Mouse (Mus musculus): ENCODE measurements at regions not wholly inside any gene's neighbourhood (a gene's known extent, or its start where the extent isn't known, plus 50 kb on each side); places are given as distances from the start of the nearest gene placed in this dataset.

- Histone ChIP-seq H3K9ac (no peak overlapping the region), H3K27me3 (no peaks in the 10 kb centered on the region), H3K4me2 (no peak overlapping the region), H3K4me3 (no peak overlapping the region), H3K27ac (replicated peaks) (no peak overlapping the region), H3K9me3 (no peaks in the 10 kb centered on the region), H3K4me1 (replicated peaks) (no peaks in the 10 kb centered on the region), H3K36me3 (no peaks in the 10 kb centered on the region)
- WGBS, result 93% methylated on average over 5 of the region's 5 CpGs
- no peak for ATAC-seq (ENCODE audit: low FRiP score, low read depth)
Measured at GRCm38 (mm10) chr12:71623271-71623670, 207.6 kb upstream of the Daam1 start.

GRCm38 (mm10) chr12:71624076-71624475, 206.8 kb upstream of the Daam1 start:
- Histone ChIP-seq H3K36me3 (no peaks in the 10 kb centered on the region), H3K4me1 (replicated peaks) (peaks cover 7% of the 10 kb centered on the region; the same call in 1 of the 2 replicates), H3K4me2 (no peak overlapping the region), H3K9ac (no peak overlapping the region), H3K27me3 (no peaks in the 10 kb centered on the region), H3K27ac (replicated peaks) (no peak overlapping the region), H3K4me3 (no peak overlapping the region), H3K9me3 (no peaks in the 10 kb centered on the region)
- ATAC-seq (ENCODE audit: low FRiP score, low read depth), result no peak
- 82% methylated on average over 8 of the region's 8 CpGs for WGBS

- no peak overlapping the region for H3K9ac ChIP-seq
- H3K27ac ChIP-seq (replicated peaks), result no peak overlapping the region
- no peaks in the 10 kb centered on the region for H3K9me3 ChIP-seq
- no peaks in the 10 kb centered on the region for H3K27me3 ChIP-seq
- peaks cover 10% of the 10 kb centered on the region; the same call in 1 of the 2 replicates for H3K4me1 ChIP-seq (replicated peaks)
- H3K4me3 ChIP-seq, result no peak overlapping the region
- no peaks in the 10 kb centered on the region for H3K36me3 ChIP-seq
- ATAC-seq (ENCODE audit: low FRiP score, low read depth), result no peak
- H3K4me2 ChIP-seq, result no peak overlapping the region
- WGBS, result 24% methylated on average over 6 of the region's 6 CpGs
Measured at GRCm38 (mm10) chr12:71624676-71625075, 206.2 kb upstream of the Daam1 start.

- 61% methylated on average over 4 of the region's 4 CpGs for WGBS
- Histone ChIP-seq H3K4me2 (no peak overlapping the region), H3K9ac (no peak overlapping the region), H3K27ac (replicated peaks) (no peak overlapping the region), H3K9me3 (no peaks in the 10 kb centered on the region), H3K36me3 (no peaks in the 10 kb centered on the region), H3K27me3 (no peaks in the 10 kb centered on the region), H3K4me1 (replicated peaks) (peaks cover 10% of the 10 kb centered on the region; the same call in 1 of the 2 replicates), H3K4me3 (no peak overlapping the region)
- ATAC-seq (ENCODE audit: low FRiP score, low read depth), result no peak
Measured at GRCm38 (mm10) chr12:71625115-71625514, 205.8 kb upstream of the Daam1 start.

- Histone ChIP-seq H3K4me3 (no peak overlapping the region), H3K4me2 (no peak overlapping the region), H3K27me3 (no peaks in the 10 kb centered on the region), H3K27ac (replicated peaks) (no peak overlapping the region), H3K9ac (no peak overlapping the region), H3K36me3 (no peaks in the 10 kb centered on the region), H3K9me3 (no peaks in the 10 kb centered on the region), H3K4me1 (replicated peaks) (peaks cover 10% of the 10 kb centered on the region; the same call in 1 of the 2 replicates)
- 85% methylated on average over 4 of the region's 4 CpGs for WGBS
- ATAC-seq (ENCODE audit: low FRiP score, low read depth), result no peak
Measured at GRCm38 (mm10) chr12:71626801-71627200, 204.1 kb upstream of the Daam1 start.

GRCm38 (mm10) chr12:71627421-71628339, 203.2 kb upstream of the Daam1 start:
- Histone ChIP-seq H3K4me3 (no peak overlapping the region), H3K36me3 (no peaks in the 10 kb centered on the region), H3K27ac (replicated peaks) (no peak overlapping the region), H3K9ac (no peak overlapping the region), H3K4me1 (replicated peaks) (peaks cover 10% of the 10 kb centered on the region; the same call in 1 of the 2 replicates), H3K9me3 (no peaks in the 10 kb centered on the region), H3K27me3 (no peaks in the 10 kb centered on the region), H3K4me2 (no peak overlapping the region)
- ATAC-seq (ENCODE audit: low FRiP score, low read depth), result no peak; the same call in 1 of the 2 replicates
- WGBS, result 58% methylated on average over 17 of the region's 17 CpGs

- Histone ChIP-seq H3K4me1 (replicated peaks) (peaks cover 10% of the 10 kb centered on the region; the same call in 1 of the 2 replicates), H3K9me3 (no peaks in the 10 kb centered on the region), H3K36me3 (no peaks in the 10 kb centered on the region), H3K9ac (no peak overlapping the region), H3K27ac (replicated peaks) (no peak overlapping the region), H3K4me3 (no peak overlapping the region), H3K27me3 (no peaks in the 10 kb centered on the region), H3K4me2 (no peak overlapping the region)
- ATAC-seq (ENCODE audit: low FRiP score, low read depth), result no peak
- 50% methylated on average over 5 of the region's 5 CpGs for WGBS
Measured at GRCm38 (mm10) chr12:71628340-71628738, 202.5 kb upstream of the Daam1 start.

- Histone ChIP-seq H3K27me3 (no peaks in the 10 kb centered on the region), H3K4me3 (no peak overlapping the region), H3K27ac (replicated peaks) (no peak overlapping the region), H3K4me2 (no peak overlapping the region), H3K36me3 (no peaks in the 10 kb centered on the region), H3K9me3 (no peaks in the 10 kb centered on the region), H3K9ac (no peak overlapping the region), H3K4me1 (replicated peaks) (peaks cover 10% of the 10 kb centered on the region; the same call in 1 of the 2 replicates)
- ATAC-seq (ENCODE audit: low FRiP score, low read depth), result no peak
- WGBS, result 87% methylated on average over 10 of the region's 10 CpGs
Measured at GRCm38 (mm10) chr12:71628796-71629195, 202.1 kb upstream of the Daam1 start.

- peaks cover 10% of the 10 kb centered on the region; the same call in 1 of the 2 replicates for H3K4me1 ChIP-seq (replicated peaks)
- no peaks in the 10 kb centered on the region for H3K27me3 ChIP-seq
- no peak overlapping the region for H3K27ac ChIP-seq (replicated peaks)
- no peaks in the 10 kb centered on the region for H3K36me3 ChIP-seq
- H3K9me3 ChIP-seq, result no peaks in the 10 kb centered on the region
- H3K9ac ChIP-seq, result no peak overlapping the region
- H3K4me3 ChIP-seq, result no peak overlapping the region
- no peak overlapping the region for H3K4me2 ChIP-seq
- no peak for ATAC-seq (ENCODE audit: low FRiP score, low read depth)
- WGBS, result 94% methylated on average over 3 of the region's 3 CpGs
Measured at GRCm38 (mm10) chr12:71630386-71630785, 200.5 kb upstream of the Daam1 start.

- 82% methylated on average over 6 of the region's 6 CpGs for WGBS
- Histone ChIP-seq H3K4me2 (no peak overlapping the region), H3K9ac (no peak overlapping the region), H3K27ac (replicated peaks) (no peak overlapping the region), H3K27me3 (no peaks in the 10 kb centered on the region), H3K4me3 (no peak overlapping the region), H3K36me3 (no peaks in the 10 kb centered on the region), H3K9me3 (no peaks in the 10 kb centered on the region), H3K4me1 (replicated peaks) (peaks cover 4% of the 10 kb centered on the region)
- no peak for ATAC-seq (ENCODE audit: low FRiP score, low read depth)
Measured at GRCm38 (mm10) chr12:71636300-71636699, 194.6 kb upstream of the Daam1 start.

GRCm38 (mm10) chr12:71637248-71637647, 193.6 kb upstream of the Daam1 start:
- Histone ChIP-seq H3K27me3 (no peaks in the 10 kb centered on the region), H3K4me1 (replicated peaks) (peaks cover 6% of the 10 kb centered on the region), H3K4me2 (no peak overlapping the region), H3K36me3 (no peaks in the 10 kb centered on the region), H3K9ac (no peak overlapping the region), H3K27ac (replicated peaks) (no peak overlapping the region), H3K4me3 (no peak overlapping the region), H3K9me3 (no peaks in the 10 kb centered on the region)
- ATAC-seq (ENCODE audit: low FRiP score, low read depth), result no peak
- 77% methylated on average over 3 of the region's 3 CpGs for WGBS

- no peak overlapping the region for H3K27ac ChIP-seq (replicated peaks)
- WGBS, result 58% methylated on average over 8 of the region's 8 CpGs
- no peaks in the 10 kb centered on the region for H3K36me3 ChIP-seq
- H3K4me1 ChIP-seq (replicated peaks), result peaks cover 8% of the 10 kb centered on the region
- no peak overlapping the region for H3K4me3 ChIP-seq
- H3K27me3 ChIP-seq, result no peaks in the 10 kb centered on the region
- H3K9ac ChIP-seq, result no peak overlapping the region
- H3K9me3 ChIP-seq, result no peaks in the 10 kb centered on the region
- H3K4me2 ChIP-seq, result no peak overlapping the region
- no peak for ATAC-seq (ENCODE audit: low FRiP score, low read depth)
Measured at GRCm38 (mm10) chr12:71638246-71638645, 192.6 kb upstream of the Daam1 start.
